Mouse (Mus musculus) c-Kit-negative CD71-positive TER-119-positive erythroid progenitor cells, embryonic 14.5 days (primary cell): ENCODE measurements around the gene Kcng3.

ENCODE experiments used
- DNase-seq: peaks from one replicate; pipeline ENCODE4 v3.0.0-alpha.2; 2013; ENCODE audit warnings: low read depth, low spot score

Gene Kcng3

GRCm38 (mm10) chr17:83631783-83632652, at the start of gene Kcng3:
Kcng3 (minus strand) TSS chr17:83631895.
- no peak for DNase-seq

- no peak for DNase-seq
Measured at GRCm38 (mm10) chr17:83677370-83677769, 45.7 kb upstream of the Kcng3 start.

GRCm38 (mm10) chr17:83672685-83673084, 41.0 kb upstream of the Kcng3 start:
- DNase-seq, result no peak

GRCm38 (mm10) chr17:83667934-83668690, 36.4 kb upstream of the Kcng3 start:
- DNase-seq, result no peak

DNA sequence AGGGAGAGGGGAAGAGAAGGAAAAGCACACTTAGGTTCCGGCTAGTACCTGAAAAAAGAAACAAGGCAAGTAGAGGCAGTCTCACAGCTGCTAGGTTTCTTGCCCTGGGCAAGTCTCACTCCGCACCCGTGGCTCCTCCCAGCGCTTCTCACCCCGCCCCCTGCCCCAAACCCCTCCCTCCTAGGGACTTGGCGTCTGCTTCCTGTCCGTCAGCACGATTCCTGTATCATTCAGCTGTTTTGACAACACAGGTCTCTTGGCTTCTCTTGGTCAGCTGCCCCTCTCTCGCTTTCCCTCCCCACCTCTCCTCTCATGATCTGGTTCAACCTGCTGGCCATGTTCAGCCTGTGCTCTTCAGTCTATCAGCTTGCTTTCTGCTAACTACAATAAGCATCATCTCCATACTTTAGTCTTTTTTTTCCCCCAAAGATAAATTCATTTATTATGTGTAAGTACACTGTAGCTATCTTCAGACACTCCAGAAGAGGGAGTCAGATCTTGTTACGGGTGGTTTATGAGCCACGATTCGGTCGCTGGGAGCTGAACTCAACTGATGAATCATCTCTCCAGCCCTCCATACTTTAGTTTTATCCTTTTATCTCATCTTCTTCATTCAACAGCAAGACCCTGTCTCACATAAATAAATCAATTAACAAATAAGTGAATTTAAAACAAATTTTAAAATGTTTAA, 35.0 kb upstream of the Kcng3 start:
- DNase-seq, result no peak

DNA sequence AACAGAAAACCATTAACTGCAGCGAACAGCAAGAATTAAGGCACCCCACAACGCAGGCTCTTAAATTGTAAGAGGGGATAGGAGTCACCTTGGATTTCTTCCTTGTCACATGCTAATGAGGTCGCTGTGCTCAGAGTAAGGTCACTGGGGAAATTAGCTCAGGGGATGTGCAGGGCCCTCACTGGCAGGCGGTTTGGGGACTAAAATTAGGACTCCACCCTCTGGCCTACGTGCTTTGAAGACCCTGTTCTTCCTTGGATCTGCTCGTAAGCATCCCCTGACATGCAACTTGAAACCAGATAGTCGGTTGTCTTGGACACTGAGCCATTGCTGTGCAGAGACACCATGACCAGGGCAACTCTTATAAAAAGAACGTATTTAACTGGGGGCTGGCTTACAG, 33.1 kb upstream of the Kcng3 start:
- no peak for DNase-seq

- peak; percentile 69 for DNase-seq
Measured at GRCm38 (mm10) chr17:83658943-83659342, 27.2 kb upstream of the Kcng3 start.

- DNase-seq, result no peak
Measured at GRCm38 (mm10) chr17:83657375-83657774, 25.7 kb upstream of the Kcng3 start.

DNA sequence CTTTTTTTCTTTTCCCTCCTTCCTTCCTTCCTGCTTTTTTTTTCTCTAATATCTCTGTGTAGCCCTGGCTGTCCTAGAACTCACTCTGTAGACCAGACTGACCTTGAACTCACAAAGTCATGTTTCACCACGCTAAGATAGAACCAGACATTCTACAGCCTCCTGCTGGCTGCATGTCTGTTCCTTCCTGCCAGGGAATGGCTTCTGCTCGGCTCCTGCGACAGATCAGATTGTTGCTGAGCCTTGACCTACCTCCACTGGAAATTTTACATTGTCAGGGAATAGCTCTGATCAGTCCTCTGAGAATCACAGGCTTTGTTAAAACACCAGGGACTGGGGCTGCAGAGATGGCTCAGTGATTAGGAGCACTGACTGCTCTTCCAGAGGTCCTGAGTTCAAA, 24.0 kb upstream of the Kcng3 start:
- no peak for DNase-seq

GRCm38 (mm10) chr17:83654651-83655136, 23.0 kb upstream of the Kcng3 start:
- DNase-seq, result no peak

GRCm38 (mm10) chr17:83653635-83654034, 21.9 kb upstream of the Kcng3 start:
- no peak for DNase-seq

DNA sequence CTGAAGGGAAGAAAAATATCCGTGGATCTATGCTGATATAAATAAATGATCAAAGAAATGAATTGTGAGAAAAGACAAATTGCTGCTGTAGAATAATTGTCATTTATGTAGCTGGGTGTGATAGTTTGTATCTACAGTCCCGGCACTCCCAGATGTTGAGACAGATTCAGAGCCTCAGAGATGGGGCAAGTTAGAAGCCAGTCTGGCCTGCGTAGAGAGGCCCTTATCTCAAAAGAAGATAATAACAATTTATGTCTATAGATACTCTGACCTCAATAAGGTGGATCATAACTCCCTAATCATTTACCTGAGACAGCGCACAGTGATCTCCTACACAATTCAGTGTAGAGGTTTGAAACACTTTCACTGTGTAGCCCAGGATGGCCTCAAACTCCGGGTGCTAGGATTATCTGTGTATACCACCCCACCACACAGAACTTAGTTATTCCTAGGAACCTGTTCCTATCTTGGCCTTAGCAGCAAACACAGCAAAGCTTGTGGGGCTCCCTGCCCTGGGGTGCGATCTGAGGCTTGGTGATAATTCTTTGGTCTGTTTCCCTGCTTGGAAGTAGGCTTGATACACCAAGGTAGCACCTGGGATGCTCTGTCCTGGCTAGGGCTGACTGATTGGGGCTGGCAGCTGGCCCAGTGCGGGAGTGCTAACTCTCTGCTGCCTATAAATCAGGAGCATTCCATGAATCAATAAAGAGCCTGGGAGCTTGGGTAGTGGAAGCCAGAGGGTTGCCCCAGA, 19.4 kb upstream of the Kcng3 start:
- no peak for DNase-seq

- no peak for DNase-seq
Measured at GRCm38 (mm10) chr17:83649986-83650385, 18.3 kb upstream of the Kcng3 start.

DNA sequence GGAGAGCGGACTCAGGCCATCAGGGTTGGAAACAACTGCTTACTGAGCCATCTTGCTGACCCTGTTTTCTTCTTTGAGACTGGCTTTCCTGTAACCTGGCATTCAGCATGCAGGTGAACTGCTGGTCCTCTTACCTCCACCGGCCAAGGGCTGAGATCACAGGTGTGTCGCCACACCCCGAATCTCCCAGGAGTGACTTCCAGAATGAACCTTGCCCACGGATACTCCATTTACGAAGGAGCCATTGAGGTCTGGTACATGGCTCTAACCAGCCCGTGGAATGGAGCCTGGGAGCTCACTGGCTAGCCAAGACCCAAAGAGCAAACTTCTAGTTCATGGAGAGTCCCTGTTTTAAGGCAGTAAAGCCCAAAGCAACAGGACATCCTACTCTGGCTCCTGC, 15.7 kb upstream of the Kcng3 start:
- DNase-seq, result no peak

DNA sequence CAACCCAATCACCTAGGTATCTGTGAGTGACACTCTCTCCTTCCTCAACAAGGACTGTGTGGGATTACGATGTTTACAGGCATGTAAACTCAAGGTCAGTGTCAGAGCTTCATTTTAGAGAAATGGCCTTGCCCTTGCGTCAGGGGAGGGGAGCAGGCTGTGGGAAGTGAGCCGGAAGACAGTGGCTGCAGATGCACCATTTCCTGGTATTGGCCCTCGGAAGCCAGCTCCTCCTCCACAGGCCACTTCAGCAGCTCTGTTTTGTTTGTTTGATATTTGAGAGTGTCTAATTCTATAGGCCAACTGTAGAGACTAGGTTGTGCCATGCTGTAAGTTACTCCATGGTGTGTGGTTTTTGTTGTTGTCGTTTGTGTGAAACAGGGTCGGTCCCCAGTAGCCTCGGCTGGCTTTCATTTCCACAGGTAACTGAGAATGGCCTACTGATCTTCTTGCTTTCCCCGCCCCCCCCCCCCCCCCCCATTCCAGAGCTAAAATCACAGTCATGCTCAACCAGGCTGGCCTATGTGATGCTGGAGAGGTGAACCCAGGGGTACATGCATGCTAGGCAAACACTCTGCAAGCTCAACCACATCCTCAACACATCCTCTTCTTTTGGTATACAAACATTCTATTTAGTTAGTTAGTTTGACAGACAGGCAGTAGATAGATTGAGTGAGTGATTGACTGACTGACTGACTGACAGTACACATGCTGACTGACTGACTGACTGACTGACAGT, 14.9 kb upstream of the Kcng3 start:
- DNase-seq, result no peak

DNA sequence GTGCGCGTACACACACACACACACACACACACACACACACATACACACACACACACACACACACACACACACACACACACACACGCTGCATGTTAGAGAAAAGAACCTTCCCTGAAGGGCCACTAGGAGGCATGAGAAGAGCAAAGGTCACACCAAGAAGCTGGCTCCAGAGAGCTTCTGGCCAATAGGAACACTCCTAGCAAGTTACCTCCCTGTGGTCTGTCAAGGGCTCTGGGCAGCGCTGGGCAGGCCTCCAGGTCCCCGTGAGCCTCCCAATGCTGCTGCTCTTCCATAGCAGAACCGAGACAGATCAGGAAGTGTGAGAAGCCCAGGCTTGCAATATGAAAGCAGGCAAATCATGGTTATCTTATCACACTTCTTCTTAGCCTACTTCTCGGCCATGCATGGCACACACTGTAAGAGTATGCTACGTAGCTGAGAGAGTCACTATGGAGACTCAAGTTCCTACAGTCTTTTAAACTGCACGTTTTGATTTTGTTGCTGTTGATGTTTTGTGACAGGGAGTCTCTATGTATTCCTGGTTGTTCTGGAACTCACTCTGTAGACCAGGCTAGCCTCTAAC, 13.6 kb upstream of the Kcng3 start:
- no peak for DNase-seq

- DNase-seq, result peak; percentile 59
Measured at GRCm38 (mm10) chr17:83637393-83637792, 5.7 kb upstream of the Kcng3 start.

DNA sequence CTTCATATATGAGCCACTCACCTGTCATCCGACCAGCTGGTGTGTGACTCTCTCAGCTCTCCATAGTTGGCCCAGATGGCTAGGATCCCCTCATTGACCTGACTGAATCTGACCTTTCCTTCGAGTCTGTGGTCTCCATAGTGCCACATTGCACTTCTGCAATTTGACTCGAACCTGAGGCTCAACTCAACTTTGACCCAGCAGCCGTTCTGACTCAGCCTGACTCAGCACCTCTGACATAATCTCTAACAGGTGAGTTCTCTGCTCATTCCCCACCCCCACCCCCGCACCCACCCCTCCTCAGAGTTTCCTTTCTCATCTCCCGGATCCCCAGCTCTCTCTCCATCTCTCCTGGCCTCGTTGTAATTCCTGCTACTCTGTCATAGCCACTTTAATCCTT, 4.7 kb upstream of the Kcng3 start:
- DNase-seq, result no peak

GRCm38 (mm10) chr17:83632653-83633570, 1.2 kb upstream of the Kcng3 start:
- DNase-seq, result no peak
